Mouse (Mus musculus) midbrain, embryonic 12.5 days (tissue): ENCODE measurements around the gene Tnfsfm13. TPM values are rescaled to one million over a fixed set of nuclear protein-coding genes. Genes with fewer than 3 reads are reported as not detected.
"Not testable (repeated sequence)": the region's sequence is repeated elsewhere in the genome, so short reads cannot be mapped to it uniquely, and the experiment has no call there.

Experiments used
- ATAC-seq: fragments of 200-750 bp; cut with Nextera tagmentation; 2 replicates; pipeline ENCODE4 v1.8.0; 2017; ENCODE audit warnings: low read depth, moderate TSS enrichment, moderate library complexity; ENCODE audit not compliant: low FRiP score
- H3K27ac ChIP-seq: fragments of 300-500 bp; sonication (generic); replicated peaks from 2 replicates; pipeline ENCODE4 v1.5.1; 2016; ENCODE audit warnings: mild to moderate bottlenecking
- H3K27me3 ChIP-seq: fragments of 300-500 bp; sonication (generic); 2 replicates; pipeline ENCODE4 v1.6.1; 2016; ENCODE audit warnings: mild to moderate bottlenecking
- H3K36me3 ChIP-seq: fragments of 300-500 bp; sonication (generic); 2 replicates; pipeline ENCODE4 v1.6.1; 2016
- H3K4me1 ChIP-seq: fragments of 300-500 bp; sonication (generic); 2 replicates; pipeline ENCODE4 v1.6.1; 2016
- H3K4me2 ChIP-seq: fragments of 300-500 bp; sonication (generic); replicated peaks from 2 replicates; pipeline ENCODE4 v1.6.1; 2016; ENCODE audit warnings: mild to moderate bottlenecking, moderate library complexity
- H3K4me3 ChIP-seq: fragments of 300-500 bp; sonication (generic); 2 replicates; pipeline ENCODE4 v1.5.1; 2016; ENCODE audit warnings: mild to moderate bottlenecking
- H3K9ac ChIP-seq: fragments of 300-500 bp; sonication (generic); replicated peaks from 2 replicates; pipeline ENCODE4 v1.6.1; 2016; ENCODE audit warnings: mild to moderate bottlenecking, moderate library complexity
- H3K9me3 ChIP-seq: fragments of 300-500 bp; sonication (generic); 2 replicates; pipeline ENCODE4 v1.6.1; 2016; ENCODE audit warnings: mild to moderate bottlenecking
- WGBS: fragments of 180-500 bp; shearing (Covaris S2); methylation state at CpG from one replicate; pipeline ENCODE4 v1.1.7; 2016; 5-methylcytosine and 5-hydroxymethylcytosine counted together
- polyA plus RNA-seq: library from polyadenylated mRNA; unstranded; fragments of >200 nt; fragmentation: Nextera tagmentation; extraction: Ambion mirVana; gene quantifications from 2 replicates; pipeline ENCODE4 v1.2.1, GENCODE M21; 2016

Tnfsfm13 gene
- 0.65 and 1.3 TPM in 2 replicates for polyA plus RNA-seq

DNA sequence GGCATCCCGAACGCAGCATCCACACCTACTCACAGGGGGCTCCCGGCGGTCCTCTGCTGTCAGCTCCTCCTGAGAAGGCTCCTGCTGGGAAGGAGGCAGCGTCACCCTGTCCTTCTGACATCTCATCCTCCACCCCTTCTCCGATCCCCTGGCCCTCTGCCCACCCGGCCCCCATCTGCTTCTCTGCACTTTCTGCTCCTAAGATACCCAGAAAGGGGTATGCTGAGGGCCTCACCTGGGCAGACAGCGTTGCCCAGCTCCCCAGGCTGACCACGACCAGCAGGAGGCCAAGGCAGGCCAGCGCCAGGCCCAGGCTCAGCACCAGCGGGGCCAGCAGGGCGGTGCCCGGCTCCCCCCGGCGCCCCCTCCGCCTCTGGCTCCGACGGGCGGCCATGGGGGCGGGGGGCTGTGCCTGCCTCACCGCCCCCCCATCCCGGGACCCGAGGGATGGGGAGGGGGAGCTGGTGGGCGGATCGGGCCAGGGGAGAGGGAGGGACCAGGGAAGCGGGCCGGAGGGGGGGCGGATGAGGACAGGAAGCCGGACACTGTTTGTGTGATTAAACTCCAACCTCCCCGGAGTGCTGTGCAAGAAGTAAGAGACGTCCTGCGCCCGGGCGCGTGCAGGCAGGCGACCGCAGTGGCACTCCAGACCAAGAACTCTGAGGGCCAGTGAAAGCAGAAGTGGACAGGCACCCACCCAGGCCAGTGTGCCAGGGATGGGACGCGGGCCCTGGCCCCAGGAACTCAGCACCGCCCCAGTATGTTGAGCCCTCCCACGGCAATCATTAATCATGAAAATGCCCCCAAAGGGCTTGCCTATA lies at the start of gene Tnfsfm13, which contains the start of gene Tnfsf12:
TSS of gene Tnfsfm13 (minus strand) at position 738 of the 821 bp plus-strand sequence.
TSS of gene Tnfsf12 (minus strand) at position 489 of the 821 bp plus-strand sequence.
- no peak for ATAC-seq
- Histone ChIP-seq H3K9me3 (no peaks in the 10 kb centered on the region), H3K27ac (peak within 1 kb of the TSS; percentile 39; the same call in 1 of the 2 replicates), H3K27me3 (peaks cover 14% of the 10 kb centered on the region), H3K4me2 (peak within 1 kb of the TSS; percentile 93), H3K9ac (peak within 1 kb of the TSS; percentile 90), H3K4me1 (peaks cover 10% of the 10 kb centered on the region), H3K36me3 (no peaks in the 10 kb centered on the region), H3K4me3 (peak within 1 kb of the TSS; percentile 53)
- WGBS: 1% methylated on average over 33 of the region's 41 CpGs

- WGBS: 96% methylated on average over 2 of the region's 3 CpGs
- not testable (repeated sequence) for H3K9ac ChIP-seq, H3K9me3 ChIP-seq, ATAC-seq, H3K4me1 ChIP-seq, H3K4me2 ChIP-seq, H3K4me3 ChIP-seq, H3K27ac ChIP-seq, H3K27me3 ChIP-seq
- peaks cover 35% of the 10 kb centered on the region for H3K36me3 ChIP-seq
These were observed 35.5 kb upstream of the Tnfsfm13 start for GRCm38 (mm10) chr11:69731408-69731807.

GRCm38 (mm10) chr11:69729063-69729462 lies 33.2 kb upstream of the Tnfsfm13 start:
- Histone ChIP-seq H3K9me3 (no peaks in the 10 kb centered on the region), H3K27ac (no peak overlapping the region), H3K4me1 (no peaks in the 10 kb centered on the region), H3K4me3 (no peak overlapping the region), H3K4me2 (no peak overlapping the region), H3K36me3 (peaks cover 12% of the 10 kb centered on the region), H3K27me3 (no peaks in the 10 kb centered on the region), H3K9ac (no peak overlapping the region)
- 17% methylated on average over 3 of the region's 3 CpGs for whole genome bisulfite sequencing
- ATAC-seq: no peak

DNA sequence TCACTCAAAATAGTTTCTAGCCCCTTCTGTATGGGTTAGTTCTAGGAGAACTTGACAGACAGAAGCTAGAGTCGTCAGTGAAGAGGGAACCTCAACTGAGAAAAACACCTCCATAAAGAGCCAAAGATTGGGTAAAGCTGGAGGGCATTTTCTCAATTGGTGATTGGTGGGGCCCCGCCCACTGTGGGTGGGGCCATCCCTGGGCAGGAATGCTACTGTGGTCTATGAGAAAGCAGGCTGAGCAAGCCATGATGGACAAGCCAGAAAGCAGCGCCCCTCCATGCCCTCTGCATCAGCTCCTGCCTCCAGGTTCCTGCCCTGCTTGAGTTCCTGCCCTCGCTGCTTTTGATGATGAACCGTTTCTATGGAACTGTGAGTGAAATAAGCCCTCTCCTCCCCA lies 30.1 kb upstream of the Tnfsfm13 start:
- no peaks in the 10 kb centered on the region for H3K9me3 ChIP-seq
- ATAC-seq: no peak
- H3K9ac ChIP-seq: no peak overlapping the region
- no peaks in the 10 kb centered on the region for H3K27me3 ChIP-seq
- 39% methylated on average over 5 of the region's 5 CpGs for WGBS
- H3K4me3 ChIP-seq: no peak overlapping the region
- H3K27ac ChIP-seq: no peak overlapping the region
- H3K4me2 ChIP-seq: no peak overlapping the region
- no peaks in the 10 kb centered on the region for H3K4me1 ChIP-seq
- no peaks in the 10 kb centered on the region for H3K36me3 ChIP-seq

DNA sequence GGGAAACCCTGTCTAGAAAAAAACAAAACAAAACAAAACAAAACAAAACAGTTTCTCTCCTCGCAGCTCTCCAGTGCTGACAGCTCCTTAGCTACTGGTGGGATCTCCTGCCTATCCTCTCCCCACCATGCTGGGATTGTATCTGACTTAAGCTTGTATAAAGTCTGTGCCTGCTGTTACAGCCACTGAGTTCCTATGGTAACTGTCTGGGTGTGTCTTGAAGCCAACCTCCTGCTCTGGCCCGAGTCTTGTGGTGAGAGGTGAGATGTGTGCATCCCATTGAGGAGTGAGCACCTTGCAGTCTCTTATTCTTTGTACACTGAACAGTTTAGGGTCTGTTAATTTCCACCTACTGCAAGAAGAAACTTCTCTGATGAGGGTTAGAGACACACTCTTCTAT lies 27.2 kb upstream of the Tnfsfm13 start:
- Histone ChIP-seq H3K27ac (no peak overlapping the region), H3K4me3 (no peak overlapping the region), H3K36me3 (no peaks in the 10 kb centered on the region), H3K4me1 (peaks cover 3% of the 10 kb centered on the region; the same call in 1 of the 2 replicates), H3K27me3 (no peaks in the 10 kb centered on the region), H3K4me2 (no peak overlapping the region), H3K9ac (no peak overlapping the region), H3K9me3 (no peaks in the 10 kb centered on the region)
- ATAC-seq: no peak
- 46% methylated on average over 2 of the region's 2 CpGs for WGBS

GRCm38 (mm10) chr11:69720852-69721251 lies 25.0 kb upstream of the Tnfsfm13 start:
- WGBS: 88% methylated on average over 6 of the region's 6 CpGs

DNA sequence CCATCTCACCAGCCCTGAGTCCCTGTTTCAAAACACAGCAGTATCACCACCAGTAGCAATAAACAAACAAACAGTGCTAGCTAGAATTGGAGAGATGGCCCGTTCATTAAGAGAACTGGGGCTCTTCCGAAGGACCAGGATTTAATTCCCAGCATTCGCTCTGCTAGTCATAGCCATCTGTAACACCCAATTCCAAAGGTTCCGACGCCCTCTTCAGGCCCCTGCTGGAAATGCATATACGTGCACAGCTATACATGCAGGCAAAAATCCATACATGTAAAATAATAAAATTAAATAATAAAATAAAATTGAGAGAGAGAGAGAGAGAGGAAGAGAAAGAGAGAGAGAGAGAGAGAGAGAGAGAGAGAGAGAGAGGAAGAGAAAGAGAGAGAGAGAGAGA lies 23.5 kb upstream of the Tnfsfm13 start:
- no peaks in the 10 kb centered on the region for H3K9me3 ChIP-seq
- H3K4me3 ChIP-seq: no peak overlapping the region
- no peak overlapping the region for H3K27ac ChIP-seq
- H3K36me3 ChIP-seq: no peaks in the 10 kb centered on the region
- no peak for ATAC-seq
- 71% methylated on average over 6 of the region's 6 CpGs for WGBS
- H3K9ac ChIP-seq: no peak overlapping the region
- H3K4me2 ChIP-seq: no peak overlapping the region
- peaks cover 3% of the 10 kb centered on the region; the same call in 1 of the 2 replicates for H3K4me1 ChIP-seq
- no peaks in the 10 kb centered on the region for H3K27me3 ChIP-seq

More at GRCm38 (mm10) chr11:69720852-69721251, 25.0 kb upstream of the Tnfsfm13 start:
- no peaks in the 10 kb centered on the region for H3K36me3 ChIP-seq
- H3K4me3 ChIP-seq: no peak overlapping the region
- peaks cover 3% of the 10 kb centered on the region; the same call in 1 of the 2 replicates for H3K4me1 ChIP-seq
- H3K9me3 ChIP-seq: no peaks in the 10 kb centered on the region
- no peaks in the 10 kb centered on the region for H3K27me3 ChIP-seq
- ATAC-seq: no peak
- no peak overlapping the region for H3K27ac ChIP-seq
- no peak overlapping the region for H3K4me2 ChIP-seq
- no peak overlapping the region for H3K9ac ChIP-seq

DNA sequence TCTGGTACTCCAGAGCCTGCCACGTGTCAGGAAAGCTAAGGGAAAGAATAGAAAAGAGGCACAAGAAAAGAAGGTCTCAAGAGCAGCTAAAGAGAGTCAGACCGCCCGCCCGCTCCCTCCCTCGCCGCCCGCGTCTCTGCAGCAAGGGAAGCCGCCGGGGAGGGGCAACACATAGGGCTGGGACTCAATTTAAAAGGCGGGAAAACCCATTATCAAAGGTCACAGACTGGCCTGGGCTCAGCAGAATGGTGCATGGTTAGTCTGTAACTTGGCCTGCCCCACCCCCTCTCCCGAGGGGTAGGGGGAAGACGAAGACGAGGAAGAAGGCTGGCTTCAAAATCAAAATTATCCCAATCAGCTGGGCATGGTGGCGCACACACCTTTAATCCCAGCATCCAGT lies 22.8 kb upstream of the Tnfsfm13 start:
- Histone ChIP-seq H3K4me1 (peaks cover 3% of the 10 kb centered on the region; the same call in 1 of the 2 replicates), H3K4me3 (no peak overlapping the region), H3K9ac (no peak overlapping the region), H3K36me3 (no peaks in the 10 kb centered on the region), H3K27ac (no peak overlapping the region), H3K27me3 (no peaks in the 10 kb centered on the region), H3K9me3 (no peaks in the 10 kb centered on the region), H3K4me2 (peak overlapping the region; percentile 8; the same call in 1 of the 2 replicates)
- WGBS: 36% methylated on average over 15 of the region's 15 CpGs
- no peak for ATAC-seq

- no peaks in the 10 kb centered on the region for H3K36me3 ChIP-seq
- ATAC-seq: no peak
- H3K4me2 ChIP-seq: no peak overlapping the region
- no peaks in the 10 kb centered on the region for H3K9me3 ChIP-seq
- 66% methylated on average over 4 of the region's 4 CpGs for WGBS
- H3K4me1 ChIP-seq: peaks cover 3% of the 10 kb centered on the region; the same call in 1 of the 2 replicates
- no peak overlapping the region for H3K27ac ChIP-seq
- H3K27me3 ChIP-seq: no peaks in the 10 kb centered on the region
- H3K4me3 ChIP-seq: no peak overlapping the region
- no peak overlapping the region for H3K9ac ChIP-seq
These were observed 21.1 kb upstream of the Tnfsfm13 start for GRCm38 (mm10) chr11:69716953-69717352.

DNA sequence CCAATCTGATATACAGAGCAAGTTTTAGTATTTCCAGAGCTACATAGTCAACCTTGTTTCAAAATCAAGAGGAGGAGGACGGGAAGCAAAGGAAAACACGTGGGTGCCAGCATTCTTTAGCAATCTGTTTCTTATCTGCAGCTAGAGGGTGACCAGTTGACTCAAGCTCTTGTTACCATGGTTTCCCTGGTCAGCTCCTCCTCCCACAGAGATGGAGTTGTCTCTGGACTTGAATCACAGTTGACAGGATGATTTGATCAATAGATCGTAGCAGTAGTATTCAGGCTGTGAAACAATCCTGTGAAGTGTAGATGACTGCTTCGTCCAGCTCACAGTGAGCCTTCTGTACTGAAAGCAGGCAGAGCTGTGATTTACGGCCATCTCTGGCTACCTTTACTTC lies 20.0 kb upstream of the Tnfsfm13 start:
- Histone ChIP-seq H3K27ac (no peak overlapping the region), H3K36me3 (no peaks in the 10 kb centered on the region), H3K9ac (no peak overlapping the region), H3K27me3 (no peaks in the 10 kb centered on the region), H3K4me2 (no peak overlapping the region), H3K4me1 (peaks cover 3% of the 10 kb centered on the region; the same call in 1 of the 2 replicates), H3K4me3 (no peak overlapping the region), H3K9me3 (no peaks in the 10 kb centered on the region)
- no peak for ATAC-seq
- WGBS: 40% methylated on average over 5 of the region's 5 CpGs

- H3K27ac ChIP-seq: no peak overlapping the region
- no peak overlapping the region for H3K4me2 ChIP-seq
- no peaks in the 10 kb centered on the region for H3K9me3 ChIP-seq
- no peaks in the 10 kb centered on the region for H3K27me3 ChIP-seq
- no peak overlapping the region for H3K9ac ChIP-seq
- no peaks in the 10 kb centered on the region for H3K36me3 ChIP-seq
- no peak overlapping the region for H3K4me3 ChIP-seq
- ATAC-seq: no peak
- 56% methylated on average over 9 of the region's 9 CpGs for WGBS
- H3K4me1 ChIP-seq: peaks cover 3% of the 10 kb centered on the region; the same call in 1 of the 2 replicates
These were observed 19.6 kb upstream of the Tnfsfm13 start for GRCm38 (mm10) chr11:69715482-69715881.

GRCm38 (mm10) chr11:69714636-69715329 lies 18.9 kb upstream of the Tnfsfm13 start:
- Histone ChIP-seq H3K36me3 (no peaks in the 10 kb centered on the region), H3K4me2 (no peak overlapping the region), H3K9me3 (no peaks in the 10 kb centered on the region), H3K27me3 (no peaks in the 10 kb centered on the region), H3K4me3 (no peak overlapping the region), H3K9ac (no peak overlapping the region), H3K27ac (no peak overlapping the region), H3K4me1 (peaks cover 3% of the 10 kb centered on the region; the same call in 1 of the 2 replicates)
- 73% methylated on average over 18 of the region's 18 CpGs for WGBS
- ATAC-seq: no peak
